Mouse (Mus musculus) kidney, adult 2 months (tissue): Measurements from ENCODE around the gene Bet1l. TPM values are rescaled to one million over a fixed set of nuclear protein-coding genes. Genes with fewer than 3 reads are reported as not detected.
A peak's percentile ranks its signal among the peaks of the same experiment; 100 is the strongest.

Experiments used
- DNase-seq: peaks from one replicate; pipeline ENCODE4 v3.0.0; 2021
- H3K27ac ChIP-seq: fragments of 200-500 bp; 2 replicates; pipeline ENCODE4 v1.5.1; 2012; ENCODE audit warnings: low read depth, low read length, control low read depth, inconsistent platforms; ENCODE audit not compliant: insufficient read depth
- H3K27me3 ChIP-seq: fragments of 200-500 bp; replicated peaks from 2 replicates; pipeline ENCODE4 v1.6.1; 2012; ENCODE audit warnings: mild to moderate bottlenecking, moderate library complexity, low read length, inconsistent platforms; ENCODE audit not compliant: control insufficient read depth, insufficient read depth
- H3K36me3 ChIP-seq: fragments of 200-500 bp; 2 replicates; pipeline ENCODE4 v1.6.1; 2012; ENCODE audit warnings: mild to moderate bottlenecking, moderate library complexity, low read length, inconsistent platforms; ENCODE audit not compliant: control insufficient read depth, insufficient read depth
- H3K4me1 ChIP-seq: fragments of 200-500 bp; 2 replicates; pipeline ENCODE4 v1.6.1; 2011; ENCODE audit warnings: low read length; ENCODE audit not compliant: control insufficient read depth, insufficient read depth
- H3K4me3 ChIP-seq: fragments of 200-500 bp; 2 replicates; pipeline ENCODE4 v1.5.1; 2011; ENCODE audit warnings: mild to moderate bottlenecking, low read depth, low read length, control low read depth; ENCODE audit not compliant: insufficient read depth
- CTCF ChIP-seq: fragments of 200-500 bp; conservative IDR thresholded peaks from 2 replicates; pipeline ENCODE4 v1.5.1; 2011; ENCODE audit warnings: low read depth, mild to moderate bottlenecking, control low read depth, low read length, moderate library complexity, mixed read lengths; ENCODE audit not compliant: insufficient read depth, insufficient read length
- POLR2A ChIP-seq: fragments of 200-500 bp; IDR thresholded peaks from one replicate; pipeline ENCODE4 v1.6.1; 2011; ENCODE audit warnings: low read depth, low read length, control low read depth
- WGBS: fragments of 180-500 bp; shearing (Covaris S2); methylation state at CpG from one replicate; pipeline ENCODE4 v1.1.7; 2018; 5-methylcytosine and 5-hydroxymethylcytosine counted together
- polyA plus RNA-seq: library from polyadenylated mRNA; depleted of rRNA; stranded (reverse); fragments of >200 nt; gene quantifications from 2 replicates; pipeline ENCODE4 v1.2.3, GENCODE M21; 2012

Bet1l gene
- polyA plus RNA-seq, 1 experiment, result 26.3 TPM

DNA sequence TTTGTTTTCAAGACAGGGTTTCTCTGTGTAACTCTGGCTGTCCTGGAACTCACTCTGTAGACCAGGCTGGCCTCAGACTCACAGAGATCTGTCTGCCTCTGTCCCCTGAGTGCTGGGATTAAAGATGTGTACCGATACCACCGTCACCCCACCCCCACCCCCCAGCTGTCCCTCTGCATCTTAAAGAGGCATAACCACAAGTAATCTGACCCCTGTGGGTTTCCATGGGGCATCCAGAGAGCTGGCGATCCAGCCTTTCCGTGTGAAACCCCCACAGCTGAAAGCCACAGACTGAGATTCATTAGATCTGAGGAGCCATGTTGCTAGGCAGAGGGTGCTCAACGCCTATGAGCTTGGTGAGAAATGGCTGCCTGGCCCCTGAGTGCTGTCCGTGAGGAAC is 2.6 kb upstream of the Bet1l start:
- no peaks in the 10 kb centered on the region for H3K27me3 ChIP-seq
- no peak for DNase-seq
- TF ChIP-seq POLR2A (no peak), CTCF (no peak)
- peaks cover 8% of the 10 kb centered on the region; the same call in 1 of the 2 replicates for H3K4me1 ChIP-seq
- no peaks in the 10 kb centered on the region; the same call in 1 of the 2 replicates for H3K36me3 ChIP-seq
- 66% methylated on average over 6 of the region's 6 CpGs for WGBS
- no peak overlapping the region for H3K27ac ChIP-seq
- H3K4me3 ChIP-seq, result no peak overlapping the region

DNA sequence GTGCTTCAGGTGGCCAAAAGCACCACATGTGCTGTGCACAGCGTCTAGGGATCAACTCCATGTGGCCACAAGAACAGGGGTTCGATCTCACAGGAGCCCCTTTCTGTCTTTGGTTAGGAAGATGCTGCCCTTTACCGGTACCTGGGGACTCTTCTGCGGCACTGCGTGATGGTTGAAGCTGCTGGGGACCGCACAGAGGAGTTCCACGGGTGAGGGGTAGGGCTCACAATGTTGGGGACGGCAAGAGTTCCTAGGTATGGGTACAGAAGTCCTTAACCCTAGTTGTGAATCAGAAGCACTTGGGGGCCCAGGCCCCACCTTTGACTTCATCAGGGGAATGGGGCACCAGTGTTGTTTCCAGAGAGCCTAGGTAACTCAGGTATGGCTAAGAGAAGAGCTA is 1.4 kb upstream of the Bet1l start:
- WGBS, result 95% methylated on average over 8 of the region's 8 CpGs
- no peak overlapping the region for H3K27ac ChIP-seq
- no peak for DNase-seq
- H3K36me3 ChIP-seq, result no peaks in the 10 kb centered on the region; the same call in 1 of the 2 replicates
- no peaks in the 10 kb centered on the region for H3K27me3 ChIP-seq
- H3K4me3 ChIP-seq, result no peak overlapping the region
- no peak for TF ChIP-seq CTCF
- H3K4me1 ChIP-seq, result peaks cover 10% of the 10 kb centered on the region; the same call in 1 of the 2 replicates

DNA sequence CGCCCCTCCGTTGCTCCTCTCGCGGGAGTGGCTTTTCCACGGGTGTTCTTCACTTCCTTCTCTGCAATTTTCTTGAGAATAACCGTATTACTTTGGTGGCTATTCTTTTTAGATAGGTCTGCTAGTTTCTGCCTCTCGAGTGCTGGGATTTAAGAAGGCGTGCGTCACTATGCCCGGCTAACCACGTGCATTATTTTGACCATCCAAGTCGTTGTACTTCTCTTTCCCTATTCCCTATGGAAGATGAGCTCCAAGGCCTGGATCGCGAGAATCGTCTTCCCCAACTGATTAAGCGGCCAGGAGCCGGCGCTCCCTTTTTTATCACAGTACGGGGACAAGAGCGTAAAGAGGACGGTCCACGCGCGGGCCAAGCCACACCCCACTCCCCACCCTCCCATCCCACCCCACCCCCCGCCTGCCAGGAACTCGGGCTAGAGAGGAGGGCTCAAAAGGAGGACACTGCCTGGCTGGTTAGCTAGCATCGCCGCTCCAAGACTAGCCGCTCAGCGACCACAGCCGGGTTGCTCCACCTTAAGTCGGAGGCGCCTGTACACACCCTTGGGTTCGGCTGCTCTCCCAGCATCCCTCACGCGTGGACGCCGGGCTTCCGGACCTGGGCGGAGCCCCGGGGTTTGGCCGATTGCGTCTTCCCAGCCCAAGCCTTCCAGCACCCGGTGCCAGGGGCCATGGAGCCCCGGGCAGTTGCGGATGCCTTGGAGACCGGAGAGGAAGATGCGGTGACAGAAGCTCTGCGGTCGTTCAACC is 410 bp downstream of the Bet1l start, which contains the start of gene Ric8a:
Gene Ric8a, plus strand, starts transcription at position 173 of the 765 bp plus-strand sequence.
- H3K27me3 ChIP-seq, result no peaks in the 10 kb centered on the region
- DNase-seq, result peak; percentile 95
- no peak for TF ChIP-seq CTCF
- TF ChIP-seq POLR2A, result peak; percentile 65
- peak within 1 kb of the TSS; percentile 89 for H3K4me3 ChIP-seq
- WGBS, result under 1% methylated on average over 50 of the region's 50 CpGs
- peaks cover 11% of the 10 kb centered on the region; the same call in 1 of the 2 replicates for H3K4me1 ChIP-seq
- peak within 1 kb of the TSS; percentile 81 for H3K27ac ChIP-seq
- no peaks in the 10 kb centered on the region; the same call in 1 of the 2 replicates for H3K36me3 ChIP-seq

- H3K4me3 ChIP-seq, result peak within 1 kb of the TSS; percentile 89
- H3K27ac ChIP-seq, result peak within 1 kb of the TSS; percentile 81
- whole genome bisulfite sequencing, result under 1% methylated on average over 51 of the region's 51 CpGs
- H3K27me3 ChIP-seq, result no peaks in the 10 kb centered on the region
- H3K36me3 ChIP-seq, result no peaks in the 10 kb centered on the region
- TF ChIP-seq POLR2A (no peak), CTCF (no peak)
- peaks cover 11% of the 10 kb centered on the region; the same call in 1 of the 2 replicates for H3K4me1 ChIP-seq
- DNase-seq, result peak; percentile 96
These were observed 1.3 kb downstream of the Bet1l start, which contains the start of gene Gm45785 for GRCm38 (mm10) chr7:140855860-140856784. TSS of gene Gm45785 (minus strand) at chr7:140856331.

DNA sequence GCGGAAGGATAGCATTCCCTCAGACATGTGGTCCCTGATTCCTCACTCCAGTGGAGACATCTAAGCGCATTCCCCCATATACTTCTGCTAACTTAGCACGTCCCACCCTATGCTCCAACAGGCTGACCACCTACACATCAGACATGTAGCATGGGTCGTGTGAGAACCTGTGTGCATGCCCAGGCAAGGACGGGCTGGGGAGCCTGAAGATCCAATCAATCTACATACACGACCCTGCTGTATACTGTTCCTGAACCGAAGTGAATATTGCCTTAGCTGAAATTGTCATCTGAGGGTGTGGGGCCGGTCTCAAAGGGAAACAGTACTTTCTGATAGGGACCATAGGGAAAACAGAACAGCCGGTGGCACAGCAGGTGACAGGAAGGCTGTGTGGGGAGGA is 2.2 kb downstream of the Bet1l start:
- peaks cover 11% of the 10 kb centered on the region; the same call in 1 of the 2 replicates for H3K4me1 ChIP-seq
- TF ChIP-seq POLR2A (no peak), CTCF (no peak)
- peak overlapping the region; percentile 89 for H3K4me3 ChIP-seq
- no peak overlapping the region for H3K27ac ChIP-seq
- WGBS, result 64% methylated on average over 9 of the region's 9 CpGs
- no peaks in the 10 kb centered on the region for H3K27me3 ChIP-seq
- H3K36me3 ChIP-seq, result no peaks in the 10 kb centered on the region
- no peak for DNase-seq

DNA sequence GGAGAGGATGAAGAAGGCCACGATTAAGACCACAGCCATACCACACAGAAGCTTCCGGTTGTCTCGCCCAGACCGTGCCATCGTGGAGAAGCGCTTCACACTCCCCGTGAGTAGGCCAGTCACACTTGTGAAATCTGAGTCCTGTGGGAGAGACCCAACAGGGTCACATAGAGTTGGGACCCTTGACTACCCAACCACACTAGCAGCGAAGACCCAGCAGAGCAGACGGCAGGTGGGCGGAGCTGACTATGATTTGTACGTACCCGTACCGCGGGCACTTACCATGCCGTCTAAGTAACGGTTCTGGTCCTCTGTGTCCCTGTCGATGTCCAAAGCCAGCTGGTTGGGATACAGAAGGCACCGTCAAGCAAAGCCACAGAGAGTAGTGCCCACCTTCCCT is 2.9 kb downstream of the Bet1l start:
- TF ChIP-seq CTCF (no peak), POLR2A (no peak)
- H3K4me3 ChIP-seq, result no peak overlapping the region
- WGBS, result 81% methylated on average over 18 of the region's 18 CpGs
- no peaks in the 10 kb centered on the region for H3K27me3 ChIP-seq
- no peak for DNase-seq
- H3K4me1 ChIP-seq, result peaks cover 11% of the 10 kb centered on the region; the same call in 1 of the 2 replicates
- no peaks in the 10 kb centered on the region for H3K36me3 ChIP-seq
- H3K27ac ChIP-seq, result no peak overlapping the region

DNA sequence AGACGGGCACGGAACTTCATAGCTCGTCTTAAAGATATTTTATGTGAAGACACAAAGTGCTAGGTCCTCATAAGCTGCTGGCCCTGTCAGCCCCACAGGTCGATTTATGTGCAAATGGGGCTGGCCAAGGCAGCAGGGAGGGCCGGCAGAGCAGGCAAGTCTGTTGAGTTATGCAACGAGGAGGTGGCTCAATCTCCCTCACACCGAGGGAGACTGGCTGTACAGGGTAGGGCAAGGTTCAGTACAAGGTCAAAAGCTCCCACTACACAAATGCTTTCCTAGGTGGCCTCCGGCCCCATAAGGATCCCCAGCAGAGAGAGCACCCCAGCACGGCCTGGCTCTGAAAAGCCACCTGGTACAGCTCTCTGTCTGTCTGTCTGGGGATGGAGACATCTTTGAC is 4.0 kb downstream of the Bet1l start:
- DNase-seq, result peak; percentile 80
- TF ChIP-seq CTCF, result no peak
- WGBS, result 50% methylated on average over 9 of the region's 9 CpGs
- H3K4me1 ChIP-seq, result peaks cover 11% of the 10 kb centered on the region; the same call in 1 of the 2 replicates
- H3K27ac ChIP-seq, result peak overlapping the region; percentile 5; the same call in 1 of the 2 replicates
- no peak overlapping the region for H3K4me3 ChIP-seq
- no peaks in the 10 kb centered on the region for H3K27me3 ChIP-seq
- no peaks in the 10 kb centered on the region for H3K36me3 ChIP-seq
